Mouse (Mus musculus): ENCODE data around the gene Smad6. TPM values are rescaled to one million over a fixed set of nuclear protein-coding genes. Genes with fewer than 3 reads are reported as not detected.
A peak's percentile ranks its signal among the peaks of the same experiment; 100 is the strongest.

Gene Smad6
- total RNA-seq, 4 experiments from 2014 or later: 10.9 to 16.5 (median 11.9) TPM

DNA sequence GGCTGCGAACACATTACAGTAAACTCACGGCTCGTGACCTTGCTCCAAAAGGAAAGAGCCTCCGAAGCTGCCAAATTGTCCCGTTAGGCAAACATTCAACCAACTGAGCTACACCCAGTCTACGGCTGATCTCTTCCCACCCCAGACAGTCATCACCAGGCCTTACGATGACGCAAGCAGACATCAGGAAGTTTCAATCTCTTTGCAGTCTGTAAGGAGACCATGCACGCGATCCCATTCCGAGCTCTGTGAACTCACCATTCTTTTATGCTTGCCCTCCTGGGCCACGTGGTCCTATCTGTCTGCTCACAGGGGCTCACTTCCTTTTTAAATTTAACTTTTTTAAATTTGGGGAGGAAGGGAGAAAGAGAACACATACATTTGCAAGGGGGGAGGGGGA lies 32.6 kb downstream of the Smad6 start:
- no peak for DNase-seq (ENCODE audit: low spot score)

DNA sequence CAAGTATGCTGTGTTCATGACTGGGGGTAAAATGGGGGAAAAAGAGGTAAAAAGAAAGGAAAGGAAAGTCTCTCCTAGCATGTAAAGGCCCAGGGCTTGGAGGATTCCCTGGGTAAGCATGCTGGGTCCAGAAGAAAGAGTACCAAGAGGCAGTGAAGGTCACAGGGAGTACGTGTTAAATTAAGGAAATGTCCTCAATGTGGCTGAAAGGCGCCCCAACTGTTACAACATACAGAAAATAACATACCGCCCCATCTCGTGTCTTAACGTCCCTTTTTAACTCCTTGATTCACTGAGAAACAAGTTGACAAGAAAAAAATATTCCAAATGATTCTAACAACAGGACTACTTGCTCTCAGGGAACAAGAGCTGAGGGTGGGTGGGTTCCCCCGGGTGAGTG lies 36.7 kb downstream of the Smad6 start:
- no peak for DNase-seq (ENCODE audit: low spot score)

DNA sequence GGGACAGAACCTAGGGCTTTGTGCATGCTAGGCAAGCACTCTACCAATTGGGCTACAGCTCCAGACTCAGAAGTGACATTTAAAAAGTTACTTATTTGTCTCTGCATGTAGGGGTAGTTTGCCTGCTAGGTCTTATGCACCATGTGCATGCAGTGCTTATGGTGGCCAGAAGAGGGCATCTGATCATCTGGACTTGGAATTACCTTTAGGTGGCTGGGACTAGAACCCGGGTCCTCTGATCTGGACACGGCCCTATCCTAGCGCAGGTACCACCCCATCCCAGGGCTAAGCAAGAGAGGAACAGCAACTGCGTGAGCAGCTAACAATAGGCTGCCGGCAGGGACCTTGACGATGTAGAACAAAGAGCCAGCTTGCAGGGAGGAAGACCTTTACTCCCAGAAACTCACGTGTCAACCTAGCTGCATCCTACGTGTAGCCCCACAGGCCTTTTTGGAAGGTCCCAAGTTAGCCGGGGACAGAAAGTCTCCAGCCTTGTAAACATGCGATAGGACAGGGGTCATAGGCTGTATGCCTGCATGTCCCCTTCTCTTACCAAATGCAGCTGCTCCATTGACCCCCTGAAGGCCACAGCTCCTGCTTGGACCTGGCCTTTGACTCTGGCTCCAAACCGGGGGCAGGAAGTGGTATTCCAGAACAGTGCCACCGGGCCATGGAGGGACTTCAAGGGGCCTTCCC lies 38.8 kb downstream of the Smad6 start:
- DNase-seq (ENCODE audit: low spot score): no peak

DNA sequence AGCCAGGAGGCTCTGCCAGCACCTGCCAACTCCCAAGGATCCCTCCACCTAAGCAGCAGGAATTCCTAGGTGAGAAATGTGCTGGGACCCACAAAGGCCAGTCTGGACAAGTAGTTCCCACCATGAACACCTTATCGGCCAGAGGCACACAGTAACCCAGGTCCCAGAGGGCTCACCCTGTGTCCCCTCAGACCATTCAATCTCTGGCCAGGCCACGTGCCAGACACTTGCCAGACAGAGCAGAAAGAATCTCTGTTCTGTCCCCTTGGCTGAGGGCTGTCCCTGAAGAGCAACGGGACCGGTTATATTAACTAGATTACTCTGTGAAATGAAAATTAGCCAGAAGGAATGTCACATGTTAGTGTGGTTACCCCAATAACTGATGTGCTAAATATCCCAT lies 39.9 kb downstream of the Smad6 start:
- DNase-seq (ENCODE audit: low spot score): no peak

DNA sequence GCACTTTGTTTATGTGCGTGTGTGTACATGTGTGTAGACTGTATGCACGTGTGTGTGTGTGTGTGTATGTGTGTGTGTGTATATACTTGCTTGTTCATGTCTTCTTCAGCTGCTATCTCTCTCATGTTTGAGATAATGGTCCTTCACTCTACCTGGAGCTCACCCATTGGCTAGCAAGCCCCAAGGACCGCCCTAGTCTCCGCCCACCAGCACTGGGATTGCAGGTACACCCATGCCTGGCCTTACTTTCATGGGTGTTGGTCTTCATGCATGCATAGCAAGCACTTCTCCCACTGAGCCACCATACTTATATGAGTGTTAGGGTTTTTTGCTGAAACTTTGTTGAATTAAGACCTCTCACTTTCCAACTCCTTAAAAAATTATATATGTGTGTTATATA lies 40.5 kb downstream of the Smad6 start:
- no peak for DNase-seq (ENCODE audit: low spot score)

DNA sequence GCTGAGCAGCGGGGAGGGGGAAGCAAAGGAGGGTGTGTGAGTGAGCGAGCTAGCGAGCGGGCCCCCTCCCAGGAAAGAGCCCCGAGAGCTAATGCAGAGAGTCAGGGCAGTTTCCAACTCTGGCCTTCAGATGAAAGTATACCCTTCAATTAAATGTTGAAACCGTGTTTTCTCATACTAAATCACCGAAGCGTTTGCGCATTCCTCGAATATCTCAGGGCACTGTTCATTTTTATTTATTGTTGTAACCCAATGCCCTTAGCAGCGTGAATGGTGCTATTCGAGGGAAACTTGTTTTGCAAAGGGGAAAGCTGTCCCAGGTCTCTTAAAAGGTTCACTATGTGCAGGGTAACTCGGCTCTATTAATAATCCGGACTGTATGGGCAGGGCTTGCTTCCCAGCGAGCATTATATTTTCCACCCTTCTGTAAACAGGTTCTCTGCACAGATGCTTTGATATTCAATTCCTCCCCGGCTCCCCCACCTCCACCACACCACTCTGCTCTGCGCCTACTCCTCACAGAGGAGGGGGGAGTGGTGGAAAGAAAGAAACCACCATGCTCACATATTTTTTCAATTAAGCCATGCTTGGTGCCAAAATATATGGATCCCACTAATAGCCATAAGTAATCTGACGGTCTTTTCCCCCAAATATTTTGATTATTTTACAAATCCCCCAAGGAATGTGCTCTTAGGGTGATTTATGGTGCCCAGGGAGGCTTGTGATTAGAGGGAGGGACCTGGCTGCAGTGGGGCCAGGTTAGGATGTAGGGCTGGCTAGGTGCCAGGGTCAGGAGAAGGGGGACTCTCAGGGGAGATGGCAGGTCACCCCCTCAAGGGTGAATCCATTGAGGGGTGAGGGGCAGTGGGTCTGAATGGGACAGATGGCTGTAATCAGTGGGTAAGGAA lies 41.4 kb downstream of the Smad6 start:
- no peak for DNase-seq (ENCODE audit: low spot score)

DNA sequence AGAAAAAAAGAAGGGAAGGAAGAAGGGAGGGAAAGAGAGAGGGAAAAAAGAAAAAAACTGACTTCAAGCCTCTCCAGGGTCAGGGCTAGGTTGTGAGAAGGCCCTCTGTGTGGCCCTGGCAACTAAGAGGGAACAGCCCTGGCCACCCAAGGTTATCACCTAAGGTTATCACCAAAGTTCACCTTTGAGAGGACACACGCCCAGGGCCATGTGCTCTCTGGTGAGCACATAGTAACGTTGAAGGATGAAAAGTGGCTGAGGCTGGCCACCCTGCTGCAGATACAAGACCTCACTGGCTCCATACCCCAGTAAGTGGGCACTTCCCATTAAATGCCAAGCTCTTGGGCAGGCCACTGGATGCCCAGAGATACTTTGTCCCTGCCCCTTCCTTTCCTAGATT lies 42.6 kb downstream of the Smad6 start:
- DNase-seq (ENCODE audit: low spot score): no peak

DNA sequence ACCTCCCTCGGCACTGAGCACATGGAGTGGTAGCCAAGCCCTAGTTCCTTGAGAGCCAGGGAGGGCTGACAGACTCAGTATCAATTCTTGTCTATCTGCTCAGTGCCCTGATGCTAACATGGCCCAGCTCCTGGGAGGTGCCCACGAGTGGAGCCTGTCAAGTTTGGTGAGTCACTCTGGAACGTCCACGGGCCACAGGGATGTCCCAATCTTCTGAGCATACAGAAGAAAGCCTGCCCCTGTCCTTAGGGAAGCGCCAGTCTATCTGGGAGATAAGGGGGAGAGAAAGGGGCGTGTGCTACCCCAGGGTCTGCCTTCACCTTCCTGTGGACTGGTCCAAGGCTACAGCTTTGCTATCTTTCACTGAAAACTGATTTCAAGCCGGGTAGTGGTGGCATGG lies 43.2 kb downstream of the Smad6 start:
- DNase-seq (ENCODE audit: low spot score): no peak

DNA sequence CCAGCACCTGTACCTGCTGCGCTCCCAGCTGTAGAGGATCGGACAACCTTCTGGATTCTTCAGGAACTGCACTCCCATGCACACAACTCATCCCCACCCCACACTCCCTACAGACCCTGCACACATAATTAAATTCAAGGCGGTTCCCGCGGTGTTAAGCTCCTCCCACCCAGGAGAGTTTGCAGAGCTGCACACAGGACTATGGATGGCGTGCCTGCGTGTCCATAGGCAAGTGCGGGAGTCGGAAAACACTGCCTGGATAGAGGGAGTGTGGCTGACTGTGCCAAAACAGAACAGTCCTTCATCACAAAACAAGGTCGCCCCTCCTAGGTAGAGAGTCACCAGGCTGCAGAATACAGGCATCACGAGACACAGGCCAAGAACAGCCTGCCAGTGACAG lies 45.9 kb downstream of the Smad6 start:
- DNase-seq (ENCODE audit: low spot score): no peak

DNA sequence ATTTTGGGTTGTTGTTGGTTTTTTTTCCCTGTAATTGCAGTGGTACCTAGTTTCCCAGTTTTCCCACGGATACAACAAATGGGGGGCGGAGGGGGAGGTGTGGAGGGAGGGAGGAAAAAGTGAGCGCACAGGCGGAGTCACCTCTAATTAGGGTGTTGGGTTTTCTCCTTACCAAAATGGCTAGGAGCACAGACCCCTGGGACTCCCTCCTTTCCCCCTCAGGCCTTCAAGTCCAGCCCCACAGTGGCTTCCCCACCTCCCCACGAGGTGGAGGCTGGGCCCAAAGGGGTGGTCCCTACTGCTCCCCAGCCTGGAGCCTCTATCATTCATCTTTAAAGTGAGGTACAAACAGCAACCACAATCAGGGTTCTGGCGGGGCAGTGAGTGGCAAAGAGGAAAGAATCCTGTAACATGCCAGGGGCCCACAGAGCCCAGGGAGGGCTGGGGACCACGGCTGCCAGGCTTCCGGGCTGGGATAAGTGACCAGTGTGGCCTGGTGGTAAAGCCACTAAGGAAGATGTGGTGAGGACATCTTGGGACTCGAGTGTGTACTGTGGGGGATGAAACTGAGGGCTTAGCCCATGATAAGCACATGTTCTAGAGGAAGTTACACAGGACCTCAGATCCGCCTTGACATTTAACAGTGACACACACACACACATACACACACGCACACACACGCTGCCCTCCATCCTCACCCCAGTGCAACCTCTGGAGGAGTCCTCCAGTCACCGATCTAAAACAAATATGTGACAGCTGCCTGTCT lies 47.4 kb downstream of the Smad6 start:
- no peak for DNase-seq (ENCODE audit: low spot score)

DNA sequence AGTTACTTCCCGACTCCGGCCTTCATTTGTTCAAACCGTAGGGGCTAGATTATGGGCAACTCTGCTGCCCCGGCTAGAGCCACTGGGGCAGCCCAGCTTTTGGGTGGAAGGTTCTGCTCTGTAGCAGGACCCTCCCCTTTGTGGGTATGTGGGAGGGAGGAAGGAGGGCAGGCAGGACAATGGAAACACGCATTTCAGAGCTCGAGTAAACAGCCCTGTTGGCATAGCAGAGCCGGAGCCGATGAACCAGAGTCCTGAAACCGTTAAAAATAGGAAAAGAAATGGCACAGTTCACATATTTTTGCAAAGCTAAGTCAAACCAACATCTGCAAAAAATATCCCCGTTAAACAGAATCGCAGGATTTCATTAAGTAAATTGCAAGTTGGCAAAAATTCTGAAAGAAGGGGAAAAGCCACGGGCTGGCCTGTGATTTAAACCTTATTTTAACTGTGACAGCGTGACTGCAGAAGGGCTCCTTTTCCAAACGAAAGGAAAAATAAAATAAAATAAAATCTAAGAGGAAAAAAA lies 48.1 kb downstream of the Smad6 start:
- no peak for DNase-seq (ENCODE audit: low spot score)

DNA sequence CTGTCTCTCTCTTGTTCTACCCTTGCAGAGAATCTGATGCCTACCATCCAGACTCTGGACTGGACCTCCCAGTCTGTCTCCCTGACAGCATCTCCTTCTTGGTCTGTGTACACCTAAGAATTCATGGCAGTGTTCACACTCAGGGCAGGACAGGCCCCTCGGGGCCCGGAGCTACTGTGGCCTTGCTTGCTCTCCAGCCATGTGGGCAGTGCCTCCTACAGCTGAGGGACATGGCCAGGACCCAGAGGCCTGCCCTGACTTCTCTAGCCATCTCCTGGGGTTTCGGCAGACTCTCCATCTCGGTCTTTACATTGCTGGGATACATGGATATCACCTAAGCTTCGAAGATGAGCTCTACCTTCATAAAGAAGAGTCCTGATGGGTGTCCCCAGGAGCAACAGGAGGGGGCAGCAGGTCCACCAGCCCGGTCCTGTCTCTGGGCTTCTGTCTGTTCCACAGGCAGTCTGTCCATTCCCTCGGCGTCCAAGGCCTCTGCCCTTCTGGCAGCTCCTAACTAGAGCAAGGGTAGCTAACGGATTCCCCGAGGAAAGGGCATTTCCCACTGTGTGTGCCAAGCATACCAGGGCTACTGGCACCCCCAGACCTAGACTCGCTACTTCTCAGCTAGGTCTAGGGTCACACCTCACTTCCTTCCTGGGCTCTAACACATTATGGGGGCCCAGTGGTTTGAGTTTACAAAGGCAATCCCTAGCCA lies 49.1 kb downstream of the Smad6 start:
- DNase-seq (ENCODE audit: low spot score): no peak

DNA sequence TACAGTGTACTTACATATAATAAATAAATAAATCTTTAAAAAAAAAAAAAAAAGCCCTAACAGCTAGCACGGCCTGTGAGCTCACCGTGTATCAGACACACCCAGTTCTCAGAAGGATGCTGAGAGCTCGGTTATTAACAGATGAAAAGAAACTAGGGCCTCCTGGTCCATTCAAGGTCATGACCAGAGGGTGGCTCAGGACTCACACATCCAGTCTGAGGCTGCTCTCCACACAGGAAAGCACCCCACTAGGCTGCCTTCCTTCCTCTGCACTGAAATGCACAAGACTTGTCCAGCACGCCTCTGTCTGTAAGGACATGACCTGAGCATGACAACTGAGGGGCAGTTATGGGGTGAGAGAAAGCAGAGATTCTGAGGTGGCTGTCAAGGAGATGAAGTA lies 50.3 kb downstream of the Smad6 start:
- DNase-seq (ENCODE audit: low spot score): no peak

DNA sequence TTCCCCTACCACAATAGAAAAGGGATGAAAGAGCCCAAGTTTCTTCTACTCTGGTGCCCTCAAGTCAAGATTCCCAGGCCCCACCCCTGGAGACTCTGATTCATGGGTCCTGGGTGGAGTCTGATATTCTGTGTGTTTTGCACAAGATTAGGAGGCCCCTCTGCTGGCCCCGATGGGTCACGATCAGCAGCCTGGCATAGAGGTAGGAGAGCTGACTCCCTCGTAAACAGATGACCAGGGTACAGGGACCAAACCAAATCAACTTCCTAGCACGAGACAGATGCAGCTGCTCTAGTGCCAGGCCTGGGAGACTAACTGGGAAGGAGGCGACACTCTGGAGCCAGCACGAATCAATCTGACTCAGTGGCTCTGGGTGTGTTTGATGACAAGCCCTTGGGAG lies 51.0 kb downstream of the Smad6 start:
- DNase-seq (ENCODE audit: low spot score): no peak

DNA sequence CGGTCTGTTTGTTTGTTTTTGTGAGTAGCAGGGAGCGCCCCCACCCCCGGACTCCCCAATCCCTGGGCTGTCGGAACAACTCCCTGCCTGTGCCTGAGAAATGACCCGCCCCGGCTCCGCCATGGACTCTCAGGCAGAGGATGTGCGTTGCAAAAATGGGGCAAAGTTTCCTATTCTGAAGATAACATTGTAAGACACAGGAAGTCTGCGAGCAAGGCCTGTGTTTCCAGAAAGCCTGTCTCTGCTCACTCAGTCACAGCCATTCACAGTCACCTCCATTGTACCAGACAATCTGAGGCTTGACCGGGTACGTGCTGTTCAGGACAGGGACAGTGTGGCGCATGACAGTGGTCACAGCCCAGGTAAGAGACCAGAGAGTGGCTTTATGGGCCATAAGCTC lies 51.5 kb downstream of the Smad6 start:
- peak; percentile 74 for DNase-seq (ENCODE audit: low spot score)

DNA sequence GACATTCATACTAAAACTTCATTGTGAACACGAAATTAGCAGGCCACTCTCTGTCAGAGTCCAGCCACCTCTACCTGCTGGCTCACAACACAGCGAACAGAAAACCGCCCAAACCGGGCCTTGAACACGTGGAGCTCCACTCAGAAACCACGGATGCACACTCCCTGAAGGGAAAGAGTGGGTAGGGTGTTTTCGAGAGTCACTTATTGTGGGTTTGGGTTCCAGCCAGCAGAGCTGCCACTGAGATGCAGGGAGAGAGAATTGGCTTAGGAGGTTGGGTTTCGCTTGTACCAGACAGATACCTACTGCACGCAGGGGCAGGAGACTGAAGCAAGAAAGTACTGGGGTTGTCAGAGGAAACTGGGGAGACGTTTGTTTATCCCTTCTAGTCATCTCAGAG lies 52.4 kb downstream of the Smad6 start:
- DNase-seq (ENCODE audit: low spot score): no peak

DNA sequence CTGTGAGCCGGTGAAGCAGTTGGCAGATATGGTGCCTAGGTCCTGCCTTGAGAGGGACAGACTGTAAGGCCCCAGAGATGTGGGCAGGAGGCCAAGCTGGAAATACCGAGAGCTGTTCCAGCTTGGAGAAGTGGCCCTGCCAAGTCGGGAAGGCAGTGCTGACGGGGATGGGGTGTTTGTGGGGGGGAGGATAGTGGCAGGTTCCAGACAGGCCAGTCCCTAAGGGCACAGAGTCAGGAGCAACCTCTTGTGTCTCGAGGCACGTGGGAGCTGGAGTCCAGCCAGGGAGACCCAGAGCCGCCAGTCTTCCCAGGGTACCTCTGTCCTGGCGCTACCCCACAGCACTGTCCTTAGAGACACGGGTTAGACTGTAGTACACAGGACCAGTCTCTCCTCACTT lies 53.3 kb downstream of the Smad6 start:
- DNase-seq (ENCODE audit: low spot score): peak; percentile 93

DNA sequence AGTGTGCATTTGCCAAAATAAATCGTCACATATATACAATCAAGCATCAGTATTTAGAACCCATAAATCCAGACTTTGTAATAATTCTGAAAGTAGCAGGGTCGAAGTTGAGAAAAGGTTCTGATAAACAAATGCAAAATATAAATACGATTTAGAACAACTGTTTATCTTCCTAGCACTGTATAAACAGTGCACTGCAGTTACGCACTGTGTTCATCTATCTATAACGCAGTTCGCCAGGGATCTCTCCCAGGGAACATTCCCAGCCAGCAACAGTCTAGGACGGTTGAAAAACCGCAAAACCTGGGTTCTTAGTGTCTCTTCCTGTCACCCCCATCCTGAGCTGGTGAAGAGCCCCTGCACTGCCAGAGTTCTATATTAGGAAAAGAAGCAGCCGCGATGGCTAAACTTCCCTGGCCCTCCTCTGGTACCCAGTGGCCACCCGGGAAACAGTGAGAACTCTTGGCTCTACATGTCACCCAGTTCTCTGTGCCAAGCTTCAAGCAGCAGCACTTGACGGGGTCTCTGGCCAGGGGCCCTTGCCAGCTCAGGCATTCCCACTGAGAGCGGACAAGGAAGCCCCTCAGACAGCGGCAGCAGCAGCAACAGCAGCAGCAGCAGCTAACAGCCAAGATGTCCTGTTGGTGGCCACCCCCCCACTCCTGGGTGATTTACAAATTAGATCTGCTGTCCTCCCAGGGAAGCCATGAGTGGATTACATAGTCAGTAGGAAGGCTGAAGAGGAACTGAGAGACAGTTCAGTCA lies 54.3 kb downstream of the Smad6 start:
- DNase-seq (ENCODE audit: low spot score): no peak

DNA sequence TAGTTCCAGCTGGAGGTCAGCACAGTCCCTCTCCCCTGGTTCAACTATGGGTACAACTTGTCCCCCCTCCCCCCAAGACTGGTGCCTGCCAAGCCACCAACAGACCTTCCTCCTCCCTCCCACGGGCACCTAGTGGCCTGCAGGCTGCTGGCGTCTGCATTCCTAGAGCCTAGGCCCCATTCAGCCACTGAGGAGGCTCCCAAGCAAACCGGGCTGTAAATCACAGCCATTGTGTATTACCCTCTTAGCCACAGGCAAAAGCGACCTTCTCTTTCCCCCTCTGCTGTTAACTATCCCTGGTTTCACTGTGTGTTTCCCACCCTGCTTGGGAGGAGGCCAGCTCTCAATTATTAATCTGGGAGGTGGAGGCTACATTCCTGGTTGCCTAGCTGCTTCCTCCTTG lies 56.3 kb downstream of the Smad6 start:
- DNase-seq (ENCODE audit: low spot score): no peak

DNA sequence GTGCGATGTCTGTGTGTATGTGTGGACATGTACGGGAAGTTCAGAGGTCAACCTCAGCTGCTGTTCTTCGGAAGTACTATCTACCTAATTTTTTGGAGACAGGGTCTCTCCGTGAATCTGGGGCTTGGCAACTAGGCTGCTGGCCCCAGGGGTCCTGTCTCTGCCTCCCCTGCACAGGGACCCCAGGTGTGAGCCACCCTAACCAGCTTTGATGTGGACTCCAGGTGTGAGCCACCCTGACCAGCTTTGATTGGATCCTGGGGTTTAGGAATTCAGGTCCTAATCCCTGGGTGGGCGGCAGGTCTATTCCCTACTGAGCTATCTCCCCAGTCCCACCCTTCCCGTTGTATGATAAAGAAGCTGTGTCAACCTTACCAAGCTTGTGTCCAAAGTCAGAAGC lies 60.0 kb downstream of the Smad6 start:
- no peak for DNase-seq (ENCODE audit: low spot score)

DNA sequence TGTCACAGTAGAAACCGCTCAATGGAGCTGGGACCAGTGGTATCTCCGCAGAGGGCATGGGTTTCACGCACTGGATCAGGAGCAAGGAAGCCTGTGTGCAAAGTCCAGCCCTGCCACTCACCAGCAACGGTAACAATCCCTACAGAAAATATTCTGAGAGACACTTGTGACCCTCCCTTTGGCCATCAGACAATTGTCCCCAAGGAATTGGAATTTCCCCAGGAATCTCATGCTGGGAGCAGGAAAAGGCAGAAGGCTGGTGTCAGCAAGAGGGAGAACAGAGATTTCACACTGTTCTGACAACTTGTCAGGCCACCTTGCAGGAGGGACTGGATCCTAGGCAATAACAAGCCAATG lies 61.1 kb downstream of the Smad6 start:
- no peak for DNase-seq (ENCODE audit: low spot score)
